Mouse (Mus musculus): ENCODE measurements around the gene Olfr1179.
"Not testable (repeated sequence)": the region's sequence is repeated elsewhere in the genome, so short reads cannot be mapped to it uniquely, and the experiment has no call there.

Olfr1179 gene

GRCm38 (mm10) chr2:88406353-88406752 is at the start of gene Olfr1179:
Olfr1179 (minus strand) TSS chr2:88406453.
- DNase-seq (ENCODE audit: low read depth), result no peak

GRCm38 (mm10) chr2:88454567-88454966 is 48.3 kb upstream of the Olfr1179 start, which contains the start of gene Olfr1183:
Olfr1183 (plus strand) TSS chr2:88454867.
- DNase-seq (ENCODE audit: low read depth), result not testable (repeated sequence)

GRCm38 (mm10) chr2:88449031-88449430 is 42.8 kb upstream of the Olfr1179 start, which contains the start of gene Gm13757:
Gm13757 (minus strand) TSS chr2:88449131.
- no peak for DNase-seq (ENCODE audit: low read depth)

DNA sequence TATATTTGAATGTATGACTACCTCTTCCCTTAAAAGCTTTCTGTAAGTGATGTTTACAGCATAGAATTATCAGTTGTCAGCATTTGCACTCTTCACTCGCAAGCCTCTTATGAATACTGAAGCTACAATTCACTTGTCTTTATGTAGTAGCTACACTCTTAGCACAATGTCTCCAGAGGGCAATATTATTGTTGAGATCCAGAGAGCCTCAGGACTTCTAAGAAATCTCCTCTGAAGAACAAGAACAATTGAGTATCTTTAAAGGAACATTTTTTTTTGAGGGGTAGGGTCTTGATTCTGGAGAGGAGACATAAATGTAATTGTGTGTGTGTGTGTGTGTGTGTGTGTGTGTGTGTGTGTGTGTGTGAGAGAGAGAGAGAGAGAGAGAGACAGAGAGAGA is 19.8 kb upstream of the Olfr1179 start, which contains the start of gene Olfr1181:
Gene Olfr1181 (minus strand): TSS at position 101 of the 400 bp plus-strand sequence.
- DNase-seq (ENCODE audit: low read depth), result no peak

- DNase-seq (ENCODE audit: low read depth), result no peak
Observed at GRCm38 (mm10) chr2:88419051-88419450, 12.8 kb upstream of the Olfr1179 start, which contains the start of gene Olfr1180. Olfr1180 (minus strand) TSS chr2:88419151.

- no peak for DNase-seq (ENCODE audit: low read depth)
Observed at GRCm38 (mm10) chr2:88386762-88387161, 19.5 kb downstream of the Olfr1179 start, which contains the start of gene Olfr1178. Olfr1178 (plus strand) TSS chr2:88387062.

GRCm38 (mm10) chr2:88356304-88356703 is 49.9 kb downstream of the Olfr1179 start:
- DNase-seq (ENCODE audit: low read depth), result peak; percentile 77
